Mouse (Mus musculus) hindbrain, embryonic 11.5 days (tissue): ENCODE results near the gene Dnajb1. TPM values are rescaled to one million over a fixed set of nuclear protein-coding genes. Genes with fewer than 3 reads are reported as not detected.
A peak's percentile ranks its signal among the peaks of the same experiment; 100 is the strongest.

Experiments used
- ATAC-seq: fragments of 200-750 bp; cut with Nextera tagmentation; 2 replicates; pipeline ENCODE4 v1.8.0; 2017; ENCODE audit warnings: mild to moderate bottlenecking, moderate TSS enrichment, moderate library complexity; ENCODE audit not compliant: low FRiP score
- DNase-seq: peaks from one replicate; pipeline ENCODE4 v3.0.0-alpha.2; 2015; ENCODE audit warnings: low spot score
- H3K27ac ChIP-seq: fragments of 300-500 bp; sonication (generic); 2 replicates; pipeline ENCODE4 v1.5.1; 2014; ENCODE audit warnings: mild to moderate bottlenecking, low read depth, low read length
- H3K27me3 ChIP-seq: fragments of 300-500 bp; sonication (generic); 2 replicates; pipeline ENCODE4 v1.6.1; 2014; ENCODE audit warnings: mild to moderate bottlenecking, low read length, moderate library complexity, mixed read lengths; ENCODE audit not compliant: control insufficient read depth, insufficient read depth
- H3K36me3 ChIP-seq: fragments of 300-500 bp; sonication (generic); 2 replicates; pipeline ENCODE4 v1.6.1; 2014; ENCODE audit warnings: mild to moderate bottlenecking, low read length, moderate library complexity, mixed read lengths; ENCODE audit not compliant: control insufficient read depth, insufficient read depth
- H3K4me1 ChIP-seq: fragments of 300-500 bp; sonication (generic); replicated peaks from 2 replicates; pipeline ENCODE4 v1.6.1; 2014; ENCODE audit warnings: low read length, mixed read lengths; ENCODE audit not compliant: control insufficient read depth, insufficient read depth
- H3K4me2 ChIP-seq: fragments of 300-500 bp; sonication (generic); replicated peaks from 2 replicates; pipeline ENCODE4 v1.6.1; 2014; ENCODE audit warnings: mild to moderate bottlenecking, low read depth, low read length
- H3K4me3 ChIP-seq: fragments of 300-500 bp; sonication (generic); 2 replicates; pipeline ENCODE4 v1.5.1; 2014; ENCODE audit warnings: low read depth, low read length
- H3K9ac ChIP-seq: fragments of 300-500 bp; sonication (generic); 2 replicates; pipeline ENCODE4 v1.6.1; 2014; ENCODE audit warnings: low read depth, low read length
- H3K9me3 ChIP-seq: fragments of 300-500 bp; sonication (generic); 2 replicates; pipeline ENCODE4 v1.6.1; 2016; ENCODE audit warnings: low read length; ENCODE audit not compliant: control insufficient read depth
- WGBS: fragments of 180-500 bp; shearing (Covaris S2); extraction: QIAGEN DNeasy Blood & Tissue Kit; methylation state at CpG from one replicate; pipeline ENCODE4 v1.1.7; 2014; 5-methylcytosine and 5-hydroxymethylcytosine counted together
- polyA plus RNA-seq: library from polyadenylated mRNA; unstranded; fragments of >200 nt; fragmentation: Nextera tagmentation; extraction: Ambion mirVana; gene quantifications from 2 replicates; pipeline ENCODE4 v1.2.1, GENCODE M21; 2014

The Dnajb1 gene
- polyA plus RNA-seq, 1 experiment from 2014 or later: 66.7 TPM

DNA sequence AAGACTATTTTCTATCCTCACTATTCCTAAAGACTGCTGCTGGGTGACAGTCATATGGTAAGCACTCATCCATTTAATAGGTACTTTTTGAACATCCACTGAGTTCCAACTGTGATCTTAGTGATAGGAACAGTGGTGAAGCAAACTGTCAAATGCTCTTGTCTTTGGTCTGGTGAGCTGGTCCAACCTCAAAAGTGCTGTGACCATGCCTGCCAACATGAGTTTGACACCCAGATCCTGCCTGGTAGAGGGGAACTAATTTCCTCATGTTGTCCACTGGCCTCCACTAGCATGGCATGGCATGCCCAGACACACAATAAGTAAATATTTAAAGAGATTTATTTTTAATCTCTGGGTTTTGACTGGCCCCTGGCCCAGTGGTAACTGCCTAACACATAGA lies 8.6 kb downstream of the Dnajb1 start:
- DNase-seq (no peak), ATAC-seq (no peak)
- H3K27ac ChIP-seq: no peak overlapping the region
- H3K9me3 ChIP-seq: no peaks in the 10 kb centered on the region
- H3K4me2 ChIP-seq: no peak overlapping the region
- H3K4me1 ChIP-seq: no peaks in the 10 kb centered on the region
- H3K9ac ChIP-seq: no peak overlapping the region
- peaks cover 6% of the 10 kb centered on the region; the same call in 1 of the 2 replicates for H3K36me3 ChIP-seq
- H3K27me3 ChIP-seq: no peaks in the 10 kb centered on the region
- H3K4me3 ChIP-seq: no peak overlapping the region

GRCm38 (mm10) chr8:83617111-83617510 lies 9.1 kb downstream of the Dnajb1 start:
- DNase-seq (no peak), ATAC-seq (no peak)
- Histone ChIP-seq H3K9ac (no peak overlapping the region), H3K4me3 (no peak overlapping the region), H3K36me3 (peaks cover 6% of the 10 kb centered on the region; the same call in 1 of the 2 replicates), H3K27ac (no peak overlapping the region), H3K9me3 (no peaks in the 10 kb centered on the region), H3K27me3 (no peaks in the 10 kb centered on the region), H3K4me2 (no peak overlapping the region), H3K4me1 (no peaks in the 10 kb centered on the region)
- 83% methylated on average over 2 of the region's 2 CpGs for WGBS

DNA sequence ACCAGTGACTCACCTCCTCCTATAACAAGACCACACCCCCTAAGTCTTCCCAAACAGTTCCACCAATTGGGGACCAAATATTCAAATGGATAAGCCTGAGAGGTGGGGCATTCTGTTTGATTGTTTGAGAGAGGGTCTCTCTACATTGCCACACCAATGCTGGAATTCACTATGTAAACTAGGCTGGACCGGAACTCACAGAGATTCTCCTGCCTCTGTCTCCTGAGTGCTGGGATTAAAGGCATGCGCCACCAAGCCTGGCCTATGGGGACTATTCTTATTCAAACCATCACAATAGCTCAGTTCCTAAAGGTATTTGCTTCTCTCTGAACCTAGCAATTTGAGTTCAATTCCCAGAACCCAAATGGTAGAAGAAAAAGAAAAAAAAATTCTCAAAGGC lies 10.6 kb downstream of the Dnajb1 start:
- Histone ChIP-seq H3K4me3 (no peak overlapping the region), H3K9ac (no peak overlapping the region), H3K4me1 (no peaks in the 10 kb centered on the region), H3K27me3 (no peaks in the 10 kb centered on the region), H3K36me3 (no peaks in the 10 kb centered on the region), H3K4me2 (no peak overlapping the region), H3K9me3 (no peaks in the 10 kb centered on the region), H3K27ac (no peak overlapping the region)
- ATAC-seq (no peak), DNase-seq (no peak)
- 98% methylated on average over 2 of the region's 2 CpGs for WGBS

DNA sequence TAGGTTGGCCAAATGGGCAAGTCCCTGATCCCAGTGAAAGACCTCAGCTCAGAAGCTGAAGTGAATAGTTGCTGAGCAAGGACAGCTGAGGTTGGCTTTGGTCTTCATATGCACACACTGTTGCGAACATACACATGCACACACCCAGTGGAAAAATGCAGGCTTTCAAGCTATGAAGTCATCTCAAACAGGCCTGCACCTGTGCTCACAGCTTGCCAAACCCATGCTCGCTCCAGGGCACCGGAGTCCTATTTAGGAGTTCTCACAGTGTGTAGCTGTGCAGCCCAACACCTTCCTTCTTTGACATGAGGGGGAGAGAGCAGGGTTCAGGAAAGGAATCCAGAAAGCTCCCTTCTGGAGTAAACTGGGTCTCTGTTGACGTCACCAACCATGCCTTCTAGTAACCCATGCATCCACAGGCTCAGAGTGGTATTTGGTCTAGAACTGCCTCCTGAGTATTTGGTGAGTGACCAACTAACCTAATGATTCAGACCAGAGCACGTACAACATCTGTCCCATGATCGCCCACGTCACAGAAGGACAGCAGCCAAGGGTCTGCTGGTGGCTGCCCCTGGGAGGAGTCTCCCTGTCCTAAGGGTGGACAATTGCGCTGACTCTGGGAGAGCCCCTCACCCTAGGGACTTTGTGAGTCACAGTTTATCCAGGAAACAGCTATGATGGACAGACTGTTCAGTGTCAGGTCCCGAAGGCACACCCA lies 11.7 kb downstream of the Dnajb1 start:
- H3K27me3 ChIP-seq: no peaks in the 10 kb centered on the region
- ATAC-seq (no peak), DNase-seq (no peak)
- no peaks in the 10 kb centered on the region for H3K9me3 ChIP-seq
- H3K4me1 ChIP-seq: no peaks in the 10 kb centered on the region
- H3K36me3 ChIP-seq: no peaks in the 10 kb centered on the region
- H3K27ac ChIP-seq: no peak overlapping the region
- 88% methylated on average over 9 of the region's 9 CpGs for WGBS
- no peak overlapping the region for H3K4me2 ChIP-seq
- no peak overlapping the region for H3K9ac ChIP-seq
- H3K4me3 ChIP-seq: no peak overlapping the region

DNA sequence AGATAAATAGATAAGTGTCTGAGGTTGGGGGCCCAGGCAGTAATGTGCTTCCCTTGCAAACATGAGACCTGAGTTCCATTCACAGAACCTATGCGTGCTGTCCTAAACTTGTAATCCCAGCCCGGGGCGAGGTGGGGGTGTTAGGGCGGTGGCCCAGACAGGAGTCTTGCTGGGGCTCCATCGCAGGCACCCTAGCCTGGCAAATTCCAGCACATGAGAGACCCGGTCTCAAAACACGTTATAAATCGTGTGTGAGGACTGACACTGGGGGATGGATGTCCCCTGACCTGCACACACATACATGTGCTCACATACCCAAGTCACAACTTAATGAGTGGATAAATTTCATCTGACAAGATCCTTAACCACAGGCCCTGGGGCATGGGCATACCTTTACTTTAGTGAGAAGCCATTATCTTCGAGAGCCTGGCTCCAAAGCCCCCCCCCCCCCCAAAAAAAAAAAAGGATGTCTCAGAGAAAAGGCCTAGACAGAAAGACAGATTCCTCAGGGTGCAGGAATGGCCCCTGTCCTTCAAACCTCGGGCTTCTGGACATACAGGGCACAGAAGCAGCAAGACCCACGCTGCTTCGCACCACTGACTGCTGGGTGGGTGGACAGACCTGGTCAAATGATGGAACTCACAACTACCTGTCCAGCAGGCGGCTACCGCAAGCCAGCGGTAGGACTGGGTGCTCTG lies 13.8 kb downstream of the Dnajb1 start:
- H3K4me2 ChIP-seq: peak overlapping the region; percentile 51
- no peak overlapping the region for H3K27ac ChIP-seq
- H3K4me3 ChIP-seq: peak overlapping the region; percentile 21
- no peaks in the 10 kb centered on the region for H3K36me3 ChIP-seq
- peak overlapping the region; percentile 24; the same call in 1 of the 2 replicates for H3K9ac ChIP-seq
- no peaks in the 10 kb centered on the region for H3K4me1 ChIP-seq
- no peaks in the 10 kb centered on the region for H3K9me3 ChIP-seq
- DNase-seq: no peak
- ATAC-seq: peak; percentile 65
- WGBS: 63% methylated on average over 15 of the region's 15 CpGs
- H3K27me3 ChIP-seq: no peaks in the 10 kb centered on the region

- Histone ChIP-seq H3K27me3 (no peaks in the 10 kb centered on the region), H3K9ac (peak overlapping the region; percentile 24; the same call in 1 of the 2 replicates), H3K4me1 (no peaks in the 10 kb centered on the region), H3K27ac (no peak overlapping the region), H3K9me3 (no peaks in the 10 kb centered on the region), H3K4me2 (peak overlapping the region; percentile 51), H3K36me3 (no peaks in the 10 kb centered on the region), H3K4me3 (peak overlapping the region; percentile 21)
- ATAC-seq: peak; percentile 92
- peak; percentile 91 for DNase-seq
- 12% methylated on average over 23 of the region's 23 CpGs for WGBS
These were observed 14.5 kb downstream of the Dnajb1 start for GRCm38 (mm10) chr8:83622389-83622989.

GRCm38 (mm10) chr8:83623549-83623948 lies 15.6 kb downstream of the Dnajb1 start:
- Histone ChIP-seq H3K4me3 (no peak overlapping the region), H3K9me3 (no peaks in the 10 kb centered on the region), H3K27ac (no peak overlapping the region), H3K9ac (no peak overlapping the region), H3K36me3 (no peaks in the 10 kb centered on the region), H3K4me2 (no peak overlapping the region), H3K4me1 (no peaks in the 10 kb centered on the region), H3K27me3 (no peaks in the 10 kb centered on the region)
- DNase-seq (no peak), ATAC-seq (no peak)
- WGBS: 95% methylated on average over 7 of the region's 7 CpGs

DNA sequence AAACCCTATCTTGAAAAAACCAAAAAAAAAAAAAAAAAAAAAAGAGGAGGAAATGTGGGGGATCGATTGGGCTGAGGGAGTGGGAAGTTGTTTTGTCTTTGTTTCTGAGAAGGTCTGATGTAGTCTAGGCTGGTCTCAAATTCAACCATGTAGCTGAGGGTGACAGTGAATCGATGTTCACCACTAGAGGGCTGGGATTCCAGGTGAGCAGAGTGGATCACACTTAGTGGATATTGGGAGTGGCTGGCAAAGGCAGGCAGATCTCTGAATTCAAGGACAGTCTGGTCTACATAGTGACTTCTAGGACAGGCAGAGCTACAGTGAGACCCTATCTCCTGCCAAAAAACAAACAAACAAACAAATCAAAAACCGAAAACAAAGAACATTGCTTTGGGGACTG lies 16.7 kb downstream of the Dnajb1 start:
- H3K4me2 ChIP-seq: no peak overlapping the region
- no peak overlapping the region for H3K27ac ChIP-seq
- DNase-seq: peak; percentile 32
- no peaks in the 10 kb centered on the region for H3K36me3 ChIP-seq
- no peaks in the 10 kb centered on the region for H3K27me3 ChIP-seq
- no peaks in the 10 kb centered on the region for H3K9me3 ChIP-seq
- ATAC-seq: no peak
- H3K9ac ChIP-seq: no peak overlapping the region
- 47% methylated on average over 3 of the region's 3 CpGs for WGBS
- no peaks in the 10 kb centered on the region for H3K4me1 ChIP-seq
- no peak overlapping the region for H3K4me3 ChIP-seq
